Mouse (Mus musculus) adrenal gland, adult 8-10 months (tissue): ENCODE data around the gene Smpd1. TPM values are rescaled to one million over a fixed set of nuclear protein-coding genes. Genes with fewer than 3 reads are reported as not detected.

Source experiments
- DNase-seq: peaks from one replicate; pipeline ENCODE4 v3.0.0; 2022
- total RNA-seq, 4 experiments: library from RNA; stranded (reverse); gene quantifications; 2 replicates each; pipeline ENCODE4 v1.2.4; 2022

Gene Smpd1
- total RNA-seq, result 10 to 100 TPM; 47.3 to 54.3 (median 51.8) TPM

DNA sequence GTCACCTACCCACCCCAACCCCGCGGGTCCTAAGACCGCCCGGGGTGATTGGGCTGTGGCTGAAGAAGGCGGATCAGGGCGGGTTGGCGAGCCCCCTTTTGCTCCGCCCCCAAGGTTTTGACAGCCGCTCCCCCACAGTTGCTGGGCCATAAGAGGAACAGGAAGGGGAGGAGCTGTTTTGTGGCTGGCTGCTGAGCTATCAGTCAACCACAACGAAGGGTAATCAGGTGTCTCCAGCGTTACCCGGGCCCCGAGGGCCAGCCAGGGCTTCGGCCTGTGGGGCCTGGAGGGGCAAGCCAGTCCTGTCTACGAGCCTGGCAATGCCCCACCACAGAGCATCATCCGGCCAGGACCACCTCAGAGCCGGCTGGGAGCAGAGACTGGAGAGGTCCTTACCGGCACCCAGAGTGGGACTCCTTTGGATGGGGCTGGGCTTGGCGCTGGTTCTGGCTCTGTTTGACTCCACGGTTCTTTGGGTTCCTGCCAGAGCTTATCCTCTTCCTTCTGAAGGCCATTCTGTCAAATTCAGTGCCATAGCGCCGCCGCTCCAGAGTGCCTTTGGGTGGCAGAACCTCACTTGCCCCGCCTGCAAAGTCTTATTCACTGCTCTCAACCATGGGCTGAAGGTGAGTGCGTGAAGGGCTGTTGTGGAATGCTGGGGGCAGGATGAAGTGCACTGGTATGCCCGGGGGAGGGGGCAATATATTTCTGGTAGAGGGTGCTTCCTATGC is at the start of gene Smpd1:
TSS of gene Smpd1 (plus strand) at position 149 of the 731 bp plus-strand sequence.
- peak; percentile 91 for DNase-seq

GRCm38 (mm10) chr7:105507257-105507656 is 46.9 kb upstream of the Smpd1 start:
- DNase-seq, result peak; percentile 34

- DNase-seq, result no peak
Measured at GRCm38 (mm10) chr7:105510143-105510542, 44.0 kb upstream of the Smpd1 start.

- no peak for DNase-seq
Measured at GRCm38 (mm10) chr7:105513845-105514291, 40.3 kb upstream of the Smpd1 start.

DNA sequence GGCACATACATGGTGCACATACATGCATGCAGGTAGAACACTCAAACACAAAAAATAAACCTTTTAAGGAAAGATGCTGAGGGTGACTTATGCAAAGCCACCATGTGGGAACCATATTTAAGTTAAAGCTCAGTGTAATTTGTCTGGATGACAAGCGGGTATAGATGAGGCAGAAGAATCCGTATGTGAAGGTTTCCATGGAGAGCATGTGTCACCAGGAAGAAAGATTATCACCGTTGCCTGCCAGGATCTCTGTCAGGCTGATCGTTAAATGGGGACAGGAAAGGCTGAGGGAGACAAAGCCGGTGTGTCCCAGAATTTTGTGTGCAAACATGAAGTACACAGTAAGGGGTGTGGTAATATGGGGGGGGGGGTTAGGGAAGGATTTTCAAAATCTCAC is 39.6 kb upstream of the Smpd1 start:
- no peak for DNase-seq

GRCm38 (mm10) chr7:105515178-105515577 is 39.0 kb upstream of the Smpd1 start:
- no peak for DNase-seq

- no peak for DNase-seq
Measured at GRCm38 (mm10) chr7:105516669-105517360, 37.3 kb upstream of the Smpd1 start.

- no peak for DNase-seq
Measured at GRCm38 (mm10) chr7:105519336-105519735, 34.8 kb upstream of the Smpd1 start.

GRCm38 (mm10) chr7:105519771-105520170 is 34.4 kb upstream of the Smpd1 start:
- DNase-seq, result no peak

- DNase-seq, result no peak
Measured at GRCm38 (mm10) chr7:105520201-105520600, 34.0 kb upstream of the Smpd1 start.

- no peak for DNase-seq
Measured at GRCm38 (mm10) chr7:105524222-105524621, 29.9 kb upstream of the Smpd1 start.

GRCm38 (mm10) chr7:105527306-105527937 is 26.7 kb upstream of the Smpd1 start:
- DNase-seq, result no peak

GRCm38 (mm10) chr7:105528094-105528493 is 26.1 kb upstream of the Smpd1 start:
- no peak for DNase-seq

GRCm38 (mm10) chr7:105534162-105534561 is 20.0 kb upstream of the Smpd1 start:
- no peak for DNase-seq

- DNase-seq, result no peak
Measured at GRCm38 (mm10) chr7:105545986-105546385, 8.2 kb upstream of the Smpd1 start.

DNA sequence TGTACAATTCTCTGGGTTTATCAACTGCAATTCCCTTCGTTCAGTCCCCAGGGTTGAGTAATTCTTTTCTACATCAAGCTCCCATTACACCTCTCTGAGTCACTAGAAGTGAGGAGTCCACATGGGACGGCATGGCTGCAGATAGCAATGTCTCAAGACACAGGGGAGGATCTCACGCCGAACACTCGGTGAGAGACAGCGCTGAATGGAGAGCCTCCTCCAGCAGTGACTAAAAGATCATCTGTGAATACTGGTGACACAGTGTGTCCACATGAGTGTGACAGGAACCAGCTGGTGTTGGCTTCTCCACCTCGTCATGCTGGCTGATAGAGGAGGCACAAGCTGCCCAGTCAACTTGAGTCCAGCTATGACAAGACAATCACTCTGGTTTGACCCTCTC is 6.2 kb upstream of the Smpd1 start:
- no peak for DNase-seq

- no peak for DNase-seq
Measured at GRCm38 (mm10) chr7:105549035-105549434, 5.1 kb upstream of the Smpd1 start.

DNA sequence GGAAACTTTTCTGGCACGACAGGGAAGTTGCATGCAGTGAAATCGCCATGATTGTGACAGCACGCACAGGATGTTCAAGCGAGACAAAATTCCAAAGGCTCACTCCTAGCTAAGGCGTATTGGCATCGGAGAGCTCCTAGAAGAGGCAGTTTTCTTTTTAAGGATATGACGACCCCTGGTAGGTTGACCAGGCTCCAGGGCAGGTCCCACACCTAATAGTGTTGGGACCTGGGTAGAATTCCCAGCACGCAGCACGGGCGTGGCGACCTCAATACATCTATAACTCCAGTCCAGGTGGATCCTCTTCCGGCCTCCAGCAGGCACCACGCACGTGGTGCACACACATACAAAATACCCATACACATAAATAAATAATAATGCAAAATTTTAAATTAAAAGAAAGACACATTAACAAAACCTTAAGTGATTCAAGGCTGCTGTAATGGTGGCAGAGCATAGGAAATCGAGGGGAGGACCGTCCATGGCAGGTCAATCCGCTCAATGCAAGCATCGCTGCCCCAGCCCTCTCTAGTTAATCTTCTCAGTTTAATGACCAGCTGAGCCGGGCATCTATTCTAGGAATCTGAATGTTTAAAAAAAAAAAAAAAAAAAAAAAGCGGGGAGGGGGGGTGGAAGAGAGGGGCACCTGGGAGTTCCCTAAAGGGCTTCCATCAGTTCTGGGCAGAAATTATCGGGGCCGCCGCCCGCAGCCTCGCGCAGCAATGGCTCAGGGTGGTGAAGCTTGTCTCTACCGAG is 526 bp upstream of the Smpd1 start:
- DNase-seq, result no peak

DNA sequence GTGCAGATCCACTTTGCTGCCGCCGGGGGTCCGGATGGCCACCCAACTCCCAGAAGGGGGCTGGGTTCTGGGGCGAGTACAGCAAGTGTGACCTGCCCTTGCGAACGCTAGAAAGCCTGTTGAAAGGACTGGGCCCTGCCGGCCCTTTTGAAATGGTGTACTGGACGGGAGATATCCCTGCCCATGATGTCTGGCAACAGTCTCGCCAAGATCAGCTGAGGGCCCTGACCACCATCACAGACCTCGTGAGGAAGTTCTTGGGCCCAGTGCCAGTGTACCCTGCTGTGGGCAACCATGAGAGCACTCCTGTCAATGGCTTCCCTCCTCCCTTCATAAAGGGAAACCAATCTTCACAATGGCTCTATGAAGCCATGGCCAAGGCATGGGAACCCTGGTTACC is 1.4 kb downstream of the Smpd1 start:
- no peak for DNase-seq

DNA sequence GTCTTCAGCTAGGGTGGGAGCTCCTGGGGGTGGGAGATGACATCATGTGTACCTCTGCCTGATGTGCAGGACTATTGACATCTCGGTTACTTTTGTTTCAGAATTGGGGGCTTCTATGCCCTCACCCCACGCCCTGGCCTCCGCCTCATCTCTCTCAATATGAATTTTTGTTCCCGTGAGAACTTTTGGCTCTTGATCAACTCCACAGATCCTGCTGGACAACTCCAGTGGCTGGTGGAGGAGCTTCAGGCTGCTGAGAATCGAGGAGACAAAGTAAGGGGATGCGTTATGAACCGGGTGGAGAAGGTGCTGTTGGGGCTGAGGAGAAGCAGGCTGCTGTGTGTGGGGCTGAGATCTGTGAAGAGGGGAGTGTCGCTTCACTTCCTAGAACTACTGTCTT is 2.2 kb downstream of the Smpd1 start:
- no peak for DNase-seq

- no peak for DNase-seq
Measured at GRCm38 (mm10) chr7:105557671-105558070, 3.5 kb downstream of the Smpd1 start.

GRCm38 (mm10) chr7:105559016-105559415 is 4.9 kb downstream of the Smpd1 start:
- no peak for DNase-seq

GRCm38 (mm10) chr7:105562317-105562716 is 8.2 kb downstream of the Smpd1 start:
- DNase-seq, result no peak
